Mouse (Mus musculus): ENCODE measurements around the gene Polr2h.
A peak's percentile ranks its signal among the peaks of the same experiment; 100 is the strongest.
"Not testable (repeated sequence)": the region's sequence is repeated elsewhere in the genome, so short reads cannot be mapped to it uniquely, and the experiment has no call there.

Gene Polr2h

GRCm38 (mm10) chr16:20717181-20717977 is at the start of gene Polr2h, which contains the start of gene Clcn2:
TSS of gene Polr2h (plus strand) at chr16:20717665.
TSS of gene Clcn2 (minus strand) at chr16:20717746.
- DNase-seq: peak; percentile 98

GRCm38 (mm10) chr16:20668013-20668412 is 49.5 kb upstream of the Polr2h start, which contains the start of gene Eif4g1:
TSS of gene Eif4g1 (plus strand) at chr16:20668313.
- DNase-seq: not testable (repeated sequence)

DNA sequence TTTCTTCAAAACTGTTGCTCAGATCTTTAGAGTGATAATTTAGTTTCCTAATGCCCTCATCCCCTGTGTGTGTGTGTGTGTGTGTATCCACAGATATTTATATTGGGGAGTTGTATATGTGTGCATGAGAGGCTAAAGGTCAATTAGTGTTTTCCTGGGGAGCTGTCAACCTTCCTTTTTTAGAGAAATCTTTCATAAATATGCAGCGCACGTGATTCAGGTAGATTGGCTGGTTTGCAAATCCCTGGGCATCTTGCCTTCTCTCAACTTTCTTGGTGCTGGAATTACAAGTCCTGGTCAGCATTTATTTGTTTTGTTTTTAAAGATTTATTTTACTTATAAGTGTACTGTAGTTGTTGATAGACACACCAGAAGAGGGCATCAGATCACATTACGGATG is 47.2 kb upstream of the Polr2h start:
- no peak for DNase-seq

GRCm38 (mm10) chr16:20671886-20672285 is 45.6 kb upstream of the Polr2h start:
- peak in 1 of 2 experiments; percentile 25 for DNase-seq

DNA sequence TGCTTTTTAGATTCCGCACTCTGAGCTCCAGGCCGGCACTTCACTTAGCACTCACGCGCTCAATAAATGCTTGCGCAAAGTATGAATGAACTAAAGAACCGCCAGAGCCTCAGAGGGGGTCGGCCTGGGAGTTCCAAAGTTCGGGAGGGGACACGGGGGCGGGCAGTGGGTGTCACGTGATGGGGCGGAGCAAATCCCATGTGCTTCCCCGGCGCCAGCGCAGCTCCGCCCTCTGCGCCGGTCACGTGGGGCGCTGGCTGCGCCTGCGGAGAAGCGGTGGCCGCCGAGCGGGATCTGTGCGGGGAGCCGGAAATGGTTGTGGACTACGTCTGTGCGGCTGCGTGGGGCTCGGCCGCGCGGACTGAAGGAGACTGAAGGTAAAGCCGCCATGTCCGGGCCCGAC is 45.0 kb upstream of the Polr2h start:
- peak; percentile 98 to 99 for DNase-seq

- DNase-seq: peak; percentile 79 to 80
These were observed 44.3 kb upstream of the Polr2h start for GRCm38 (mm10) chr16:20672965-20673705.

- DNase-seq: peak; percentile 21 to 25
These were observed 43.7 kb upstream of the Polr2h start for GRCm38 (mm10) chr16:20673706-20674303.

DNA sequence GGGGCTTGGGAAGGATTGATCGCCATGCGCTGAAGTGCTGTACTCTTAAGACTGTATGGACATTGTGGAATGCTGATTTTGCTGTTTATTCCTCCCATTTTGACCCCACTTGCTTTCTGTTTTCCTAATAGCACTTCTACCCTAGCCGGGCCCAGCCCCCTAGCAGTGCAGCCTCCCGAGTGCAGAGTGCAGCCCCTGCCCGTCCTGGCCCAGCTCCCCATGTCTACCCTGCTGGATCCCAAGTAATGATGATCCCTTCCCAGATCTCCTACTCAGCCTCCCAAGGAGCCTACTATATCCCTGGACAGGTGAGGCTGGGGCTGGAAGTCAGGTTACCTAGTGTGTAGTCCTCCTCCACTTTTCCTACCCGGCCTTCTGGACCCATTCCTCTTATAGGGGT is 42.3 kb upstream of the Polr2h start:
- DNase-seq: no peak

- DNase-seq: no peak
These were observed 40.8 kb upstream of the Polr2h start for GRCm38 (mm10) chr16:20676702-20677101.

DNA sequence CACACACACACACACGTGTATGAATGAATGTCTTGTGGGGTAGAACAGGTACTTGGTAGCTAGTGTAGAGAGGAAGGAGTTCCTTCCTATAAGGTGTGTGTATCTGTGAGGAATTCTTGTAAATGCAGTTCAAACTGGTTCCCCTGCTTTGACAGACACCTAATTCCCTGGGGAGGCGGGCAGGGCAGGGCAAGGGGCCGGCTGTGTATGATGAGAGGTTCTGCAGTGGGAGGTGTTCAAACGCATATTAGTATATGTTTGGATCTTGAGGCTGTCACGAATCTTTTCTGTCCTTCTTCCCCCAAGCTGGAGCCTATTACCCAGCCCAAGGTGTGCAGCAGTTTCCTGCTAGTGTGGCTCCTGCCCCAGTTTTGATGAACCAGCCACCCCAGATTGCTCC is 40.1 kb upstream of the Polr2h start:
- DNase-seq: no peak

- peak; percentile 68 to 82 for DNase-seq
These were observed 39.3 kb upstream of the Polr2h start for GRCm38 (mm10) chr16:20677974-20678675.

- DNase-seq: no peak
These were observed 26.7 kb upstream of the Polr2h start for GRCm38 (mm10) chr16:20690774-20691173.

DNA sequence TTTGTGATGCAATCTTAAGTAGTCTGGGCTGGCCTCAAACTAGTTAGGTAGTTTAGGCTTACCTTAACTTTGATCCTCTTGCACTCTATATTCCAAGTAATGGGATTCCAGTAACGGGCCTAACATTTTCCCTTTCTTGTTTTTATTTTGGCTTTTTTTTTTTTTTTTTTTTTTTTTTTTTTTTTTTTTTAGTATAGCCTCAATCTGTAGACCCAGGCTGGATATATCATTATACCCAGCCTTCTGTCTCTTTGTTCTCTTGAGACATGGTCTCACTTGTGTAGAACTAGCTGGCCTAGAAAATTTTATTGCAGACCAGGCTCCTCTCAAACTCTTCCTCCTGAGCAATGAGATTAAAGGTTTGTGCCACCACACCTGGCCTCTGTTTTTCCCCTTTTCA is 25.8 kb upstream of the Polr2h start:
- DNase-seq: no peak

GRCm38 (mm10) chr16:20692241-20692965 is 25.1 kb upstream of the Polr2h start:
- peak; percentile 39 to 42 for DNase-seq

GRCm38 (mm10) chr16:20693111-20693701 is 24.3 kb upstream of the Polr2h start, which contains the start of gene Fam131a:
TSS of gene Fam131a (plus strand) at chr16:20693241.
- peak; percentile 98 to 99 for DNase-seq

GRCm38 (mm10) chr16:20694781-20695180 is 22.7 kb upstream of the Polr2h start:
- peak; percentile 83 to 88 for DNase-seq

- peak; percentile 96 for DNase-seq
These were observed 21.7 kb upstream of the Polr2h start for GRCm38 (mm10) chr16:20695622-20696323.

DNA sequence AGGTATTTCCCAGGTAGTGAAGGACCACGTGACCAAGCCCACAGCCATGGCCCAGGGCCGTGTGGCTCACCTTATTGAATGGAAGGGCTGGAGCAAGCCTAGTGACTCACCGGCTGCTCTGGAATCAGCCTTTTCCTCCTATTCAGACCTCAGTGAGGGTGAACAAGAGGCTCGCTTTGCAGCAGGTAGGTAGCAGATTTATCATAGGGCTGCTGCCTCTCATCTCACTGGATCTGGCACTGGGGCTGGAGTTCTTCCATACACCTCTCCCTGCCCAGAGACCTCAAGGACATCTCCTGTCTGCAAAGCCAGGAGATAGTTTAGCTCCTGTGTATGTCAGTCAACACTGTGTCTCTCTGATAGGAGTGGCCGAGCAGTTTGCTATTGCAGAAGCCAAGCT is 18.2 kb upstream of the Polr2h start:
- no peak for DNase-seq

- DNase-seq: peak; percentile 60 to 68
These were observed 17.4 kb upstream of the Polr2h start for GRCm38 (mm10) chr16:20700036-20700435.

GRCm38 (mm10) chr16:20701316-20701715 is 16.1 kb upstream of the Polr2h start:
- DNase-seq: no peak

Measured in cerebellum, postnatal 10 days (tissue).